Mouse (Mus musculus): ENCODE data around the gene Cox19. TPM values are rescaled to one million over a fixed set of nuclear protein-coding genes. Genes with fewer than 3 reads are reported as not detected.

The Cox19 gene
- polyA plus RNA-seq, 1 experiment from 2014 or later: 155 TPM

GRCm38 (mm10) chr5:139378271-139378556 lies 27.0 kb upstream of the Cox19 start:
- no peaks in the 10 kb centered on the region for H3K36me3 ChIP-seq (ENCODE audit: control insufficient read depth, insufficient read depth, low read length)
- H3K4me1 ChIP-seq (ENCODE audit: control insufficient read depth, insufficient read depth, low read length): peaks cover 7% of the 10 kb centered on the region
- no peak overlapping the region for H3K4me2 ChIP-seq (ENCODE audit: low read length)
- no peak overlapping the region for H3K9ac ChIP-seq (ENCODE audit: low read length)
- no peaks in the 10 kb centered on the region for H3K27me3 ChIP-seq (replicated peaks; ENCODE audit: control insufficient read depth, insufficient read depth, low read length)
- H3K4me3 ChIP-seq (ENCODE audit: low read depth, low read length): no peak overlapping the region
- no peaks in the 10 kb centered on the region for H3K9me3 ChIP-seq (replicated peaks; ENCODE audit: control insufficient read depth, low read length)
- DNase-seq (ENCODE audit: low spot score): no peak
- no peak overlapping the region for H3K27ac ChIP-seq (ENCODE audit: low read depth, low read length)
- 92% methylated on average over 7 of the region's 7 CpGs for WGBS
- no peak for ATAC-seq

GRCm38 (mm10) chr5:139377468-139378270 lies 26.5 kb upstream of the Cox19 start, which contains the start of gene Gpr146:
Gene Gpr146, plus strand, starts transcription at chr5:139377697.
- DNase-seq (ENCODE audit: low spot score): no peak
- H3K4me1 ChIP-seq (ENCODE audit: control insufficient read depth, insufficient read depth, low read length): peaks cover 7% of the 10 kb centered on the region
- no peak within 1 kb of the TSS for H3K4me3 ChIP-seq (ENCODE audit: low read depth, low read length)
- H3K9ac ChIP-seq (ENCODE audit: low read length): no peak within 1 kb of the TSS
- 86% methylated on average over 18 of the region's 18 CpGs for WGBS
- no peaks in the 10 kb centered on the region for H3K27me3 ChIP-seq (replicated peaks; ENCODE audit: control insufficient read depth, insufficient read depth, low read length)
- no peak within 1 kb of the TSS for H3K4me2 ChIP-seq (ENCODE audit: low read length)
- H3K27ac ChIP-seq (ENCODE audit: low read depth, low read length): no peak within 1 kb of the TSS
- H3K9me3 ChIP-seq (replicated peaks; ENCODE audit: control insufficient read depth, low read length): no peaks in the 10 kb centered on the region
- ATAC-seq: no peak
- no peaks in the 10 kb centered on the region for H3K36me3 ChIP-seq (ENCODE audit: control insufficient read depth, insufficient read depth, low read length)

- Histone ChIP-seq H3K4me2 (ENCODE audit: low read length) (no peak overlapping the region), H3K36me3 (ENCODE audit: control insufficient read depth, insufficient read depth, low read length) (no peaks in the 10 kb centered on the region), H3K4me3 (ENCODE audit: low read depth, low read length) (no peak overlapping the region), H3K9ac (ENCODE audit: low read length) (no peak overlapping the region), H3K9me3 (replicated peaks; ENCODE audit: control insufficient read depth, low read length) (no peaks in the 10 kb centered on the region), H3K4me1 (ENCODE audit: control insufficient read depth, insufficient read depth, low read length) (peaks cover 9% of the 10 kb centered on the region), H3K27me3 (replicated peaks; ENCODE audit: control insufficient read depth, insufficient read depth, low read length) (no peaks in the 10 kb centered on the region), H3K27ac (ENCODE audit: low read depth, low read length) (no peak overlapping the region)
- DNase-seq (ENCODE audit: low spot score) (no peak), ATAC-seq (no peak)
- 92% methylated on average over 2 of the region's 2 CpGs for WGBS
Observed at GRCm38 (mm10) chr5:139374841-139375240, 23.6 kb upstream of the Cox19 start.

- Histone ChIP-seq H3K27ac (ENCODE audit: low read depth, low read length) (no peak overlapping the region), H3K4me1 (ENCODE audit: control insufficient read depth, insufficient read depth, low read length) (peaks cover 9% of the 10 kb centered on the region), H3K9me3 (replicated peaks; ENCODE audit: control insufficient read depth, low read length) (no peaks in the 10 kb centered on the region), H3K4me3 (ENCODE audit: low read depth, low read length) (no peak overlapping the region), H3K9ac (ENCODE audit: low read length) (no peak overlapping the region), H3K27me3 (replicated peaks; ENCODE audit: control insufficient read depth, insufficient read depth, low read length) (no peaks in the 10 kb centered on the region), H3K4me2 (ENCODE audit: low read length) (no peak overlapping the region), H3K36me3 (ENCODE audit: control insufficient read depth, insufficient read depth, low read length) (no peaks in the 10 kb centered on the region)
- WGBS: 83% methylated on average over 6 of the region's 6 CpGs
- DNase-seq (ENCODE audit: low spot score) (no peak), ATAC-seq (no peak)
Observed at GRCm38 (mm10) chr5:139373889-139374444, 22.7 kb upstream of the Cox19 start.

GRCm38 (mm10) chr5:139373126-139373525 lies 21.9 kb upstream of the Cox19 start:
- Histone ChIP-seq H3K27ac (ENCODE audit: low read depth, low read length) (no peak overlapping the region), H3K36me3 (ENCODE audit: control insufficient read depth, insufficient read depth, low read length) (no peaks in the 10 kb centered on the region), H3K27me3 (replicated peaks; ENCODE audit: control insufficient read depth, insufficient read depth, low read length) (no peaks in the 10 kb centered on the region), H3K4me1 (ENCODE audit: control insufficient read depth, insufficient read depth, low read length) (peaks cover 9% of the 10 kb centered on the region), H3K9ac (ENCODE audit: low read length) (no peak overlapping the region), H3K4me3 (ENCODE audit: low read depth, low read length) (no peak overlapping the region), H3K4me2 (ENCODE audit: low read length) (no peak overlapping the region), H3K9me3 (replicated peaks; ENCODE audit: control insufficient read depth, low read length) (no peaks in the 10 kb centered on the region)
- DNase-seq (ENCODE audit: low spot score) (no peak), ATAC-seq (no peak)
- 79% methylated on average over 3 of the region's 3 CpGs for WGBS

- ATAC-seq (peak; percentile 96), DNase-seq (ENCODE audit: low spot score) (peak; percentile 93)
- Histone ChIP-seq H3K36me3 (ENCODE audit: control insufficient read depth, insufficient read depth, low read length) (no peaks in the 10 kb centered on the region), H3K9me3 (replicated peaks; ENCODE audit: control insufficient read depth, low read length) (no peaks in the 10 kb centered on the region), H3K4me3 (ENCODE audit: low read depth, low read length) (peak overlapping the region; percentile 51), H3K27ac (ENCODE audit: low read depth, low read length) (peak overlapping the region; percentile 66), H3K27me3 (replicated peaks; ENCODE audit: control insufficient read depth, insufficient read depth, low read length) (no peaks in the 10 kb centered on the region), H3K4me2 (ENCODE audit: low read length) (peak overlapping the region; percentile 92), H3K9ac (ENCODE audit: low read length) (peak overlapping the region; percentile 84), H3K4me1 (ENCODE audit: control insufficient read depth, insufficient read depth, low read length) (peaks cover 9% of the 10 kb centered on the region)
- WGBS: 2% methylated on average over 39 of the region's 39 CpGs
Observed at GRCm38 (mm10) chr5:139371631-139372401, 20.6 kb upstream of the Cox19 start.

- peak overlapping the region; percentile 84 for H3K9ac ChIP-seq (ENCODE audit: low read length)
- 65% methylated on average over 5 of the region's 5 CpGs for WGBS
Observed at GRCm38 (mm10) chr5:139371118-139371517, 19.9 kb upstream of the Cox19 start.

GRCm38 (mm10) chr5:139370336-139370735 lies 19.1 kb upstream of the Cox19 start:
- no peak overlapping the region for H3K9ac ChIP-seq (ENCODE audit: low read length)
- H3K36me3 ChIP-seq (ENCODE audit: control insufficient read depth, insufficient read depth, low read length): no peaks in the 10 kb centered on the region
- ATAC-seq (no peak), DNase-seq (ENCODE audit: low spot score) (no peak)
- no peak overlapping the region for H3K27ac ChIP-seq (ENCODE audit: low read depth, low read length)
- H3K27me3 ChIP-seq (replicated peaks; ENCODE audit: control insufficient read depth, insufficient read depth, low read length): no peaks in the 10 kb centered on the region
- no peaks in the 10 kb centered on the region for H3K9me3 ChIP-seq (replicated peaks; ENCODE audit: control insufficient read depth, low read length)
- no peak overlapping the region for H3K4me3 ChIP-seq (ENCODE audit: low read depth, low read length)
- H3K4me2 ChIP-seq (ENCODE audit: low read length): no peak overlapping the region
- 86% methylated on average over 6 of the region's 6 CpGs for WGBS
- peaks cover 9% of the 10 kb centered on the region for H3K4me1 ChIP-seq (ENCODE audit: control insufficient read depth, insufficient read depth, low read length)

More at GRCm38 (mm10) chr5:139371118-139371517, 19.9 kb upstream of the Cox19 start:
- Histone ChIP-seq H3K4me2 (ENCODE audit: low read length) (peak overlapping the region; percentile 92), H3K4me1 (ENCODE audit: control insufficient read depth, insufficient read depth, low read length) (peaks cover 9% of the 10 kb centered on the region), H3K36me3 (ENCODE audit: control insufficient read depth, insufficient read depth, low read length) (no peaks in the 10 kb centered on the region), H3K9me3 (replicated peaks; ENCODE audit: control insufficient read depth, low read length) (no peaks in the 10 kb centered on the region), H3K27ac (ENCODE audit: low read depth, low read length) (no peak overlapping the region), H3K4me3 (ENCODE audit: low read depth, low read length) (no peak overlapping the region), H3K27me3 (replicated peaks; ENCODE audit: control insufficient read depth, insufficient read depth, low read length) (no peaks in the 10 kb centered on the region)
- ATAC-seq (no peak), DNase-seq (ENCODE audit: low spot score) (no peak)
